Mouse (Mus musculus): ENCODE data around the gene Vmn2r89. TPM values are rescaled to one million over a fixed set of nuclear protein-coding genes. Genes with fewer than 3 reads are reported as not detected.

The Vmn2r89 gene
- total RNA-seq, 1 experiment = not detected

GRCm38 (mm10) chr14:51483671-51484070 lies 32.0 kb downstream of the Vmn2r89 start:
- Histone ChIP-seq H3K9ac (ENCODE audit: insufficient read depth, low read depth, low read length, poor library complexity, severe bottlenecking) (no peak overlapping the region), H3K4me3 (ENCODE audit: insufficient read depth in 1 of 2, low read depth in 1 of 2, low read length in 2 of 2, poor library complexity in 1 of 2, severe bottlenecking in 1 of 2) (no peak overlapping the region), H3K9me3 (ENCODE audit: control insufficient read depth, insufficient read depth, low read depth, low read length) (no peaks in the 10 kb centered on the region), H3K27ac (ENCODE audit: insufficient read depth, low read depth, low read length, poor library complexity, severe bottlenecking) (no peak overlapping the region), H3K4me1 (ENCODE audit: control insufficient read depth in 2 of 2, insufficient read depth in 2 of 2, low read length in 2 of 2, poor library complexity in 1 of 2) (no peaks in the 10 kb centered on the region), H3K36me3 (ENCODE audit: control insufficient read depth, insufficient read depth, low read length, poor library complexity, severe bottlenecking) (no peaks in the 10 kb centered on the region)
- no peak for DNase-seq (ENCODE audit: low read depth, low spot score)
- TF ChIP-seq MAFK (IDR thresholded peaks at IDR 0.05; ENCODE audit: insufficient read depth, low read depth, low read length) (no peak), HCFC1 (IDR thresholded peaks at IDR 0.05; ENCODE audit: borderline replicate concordance, insufficient read depth, low read length) (no peak), ZC3H11A (IDR thresholded peaks at IDR 0.05; ENCODE audit: borderline replicate concordance, low read depth, low read length) (no peak), CHD2 (IDR thresholded peaks at IDR 0.05; ENCODE audit: low read depth, low read length) (no peak), ZNF384 (IDR thresholded peaks at IDR 0.05; ENCODE audit: low read depth, low read length) (no peak)
- in situ Hi-C loops (cut with MboI; ENCODE audit: low sequenced_read_pairs in 2 of 2, unreplicated experiment in 2 of 2) = no loop called here

- in situ Hi-C loops (cut with MboI; ENCODE audit: low sequenced_read_pairs in 2 of 2, unreplicated experiment in 2 of 2) = no loop called here
- no peak overlapping the region for H3K9ac ChIP-seq (ENCODE audit: insufficient read depth, low read depth, low read length, poor library complexity, severe bottlenecking)
- H3K27ac ChIP-seq (ENCODE audit: insufficient read depth, low read depth, low read length, poor library complexity, severe bottlenecking) = no peak overlapping the region
- H3K9me3 ChIP-seq (ENCODE audit: control insufficient read depth, insufficient read depth, low read depth, low read length) = no peaks in the 10 kb centered on the region
- TF ChIP-seq HCFC1 (IDR thresholded peaks at IDR 0.05; ENCODE audit: borderline replicate concordance, insufficient read depth, low read length) (no peak), CHD2 (IDR thresholded peaks at IDR 0.05; ENCODE audit: low read depth, low read length) (no peak), MAFK (IDR thresholded peaks at IDR 0.05; ENCODE audit: insufficient read depth, low read depth, low read length) (no peak), ZC3H11A (IDR thresholded peaks at IDR 0.05; ENCODE audit: borderline replicate concordance, low read depth, low read length) (no peak), ZNF384 (IDR thresholded peaks at IDR 0.05; ENCODE audit: low read depth, low read length) (no peak)
- no peak overlapping the region for H3K4me3 ChIP-seq (ENCODE audit: insufficient read depth in 1 of 2, low read depth in 1 of 2, low read length in 2 of 2, poor library complexity in 1 of 2, severe bottlenecking in 1 of 2)
- no peaks in the 10 kb centered on the region for H3K36me3 ChIP-seq (ENCODE audit: control insufficient read depth, insufficient read depth, low read length, poor library complexity, severe bottlenecking)
- DNase-seq (ENCODE audit: low read depth, low spot score) = no peak
- no peaks in the 10 kb centered on the region for H3K4me1 ChIP-seq (ENCODE audit: control insufficient read depth in 2 of 2, insufficient read depth in 2 of 2, low read length in 2 of 2, poor library complexity in 1 of 2)
Observed at GRCm38 (mm10) chr14:51486111-51486510, 34.5 kb downstream of the Vmn2r89 start.

GRCm38 (mm10) chr14:51495781-51496180 lies 44.1 kb downstream of the Vmn2r89 start:
- H3K9me3 ChIP-seq (ENCODE audit: control insufficient read depth, insufficient read depth, low read depth, low read length) = no peaks in the 10 kb centered on the region
- DNase-seq (ENCODE audit: low read depth, low spot score) = no peak
- H3K9ac ChIP-seq (ENCODE audit: insufficient read depth, low read depth, low read length, poor library complexity, severe bottlenecking) = no peak overlapping the region
- H3K4me1 ChIP-seq (ENCODE audit: control insufficient read depth in 2 of 2, insufficient read depth in 2 of 2, low read length in 2 of 2, poor library complexity in 1 of 2) = no peaks in the 10 kb centered on the region
- in situ Hi-C loops (cut with MboI; ENCODE audit: low sequenced_read_pairs in 2 of 2, unreplicated experiment in 2 of 2) = no loop called here
- TF ChIP-seq ZNF384 (IDR thresholded peaks at IDR 0.05; ENCODE audit: low read depth, low read length) (no peak), CHD2 (IDR thresholded peaks at IDR 0.05; ENCODE audit: low read depth, low read length) (no peak), ZC3H11A (IDR thresholded peaks at IDR 0.05; ENCODE audit: borderline replicate concordance, low read depth, low read length) (no peak), MAFK (IDR thresholded peaks at IDR 0.05; ENCODE audit: insufficient read depth, low read depth, low read length) (no peak)
- no peak overlapping the region for H3K4me3 ChIP-seq (ENCODE audit: insufficient read depth in 1 of 2, low read depth in 1 of 2, low read length in 2 of 2, poor library complexity in 1 of 2, severe bottlenecking in 1 of 2)
- H3K27ac ChIP-seq (ENCODE audit: insufficient read depth, low read depth, low read length, poor library complexity, severe bottlenecking) = no peak overlapping the region
- H3K36me3 ChIP-seq (ENCODE audit: control insufficient read depth, insufficient read depth, low read length, poor library complexity, severe bottlenecking) = no peaks in the 10 kb centered on the region

GRCm38 (mm10) chr14:51496955-51497354 lies 45.3 kb downstream of the Vmn2r89 start:
- in situ Hi-C loops (cut with MboI; ENCODE audit: low sequenced_read_pairs in 2 of 2, unreplicated experiment in 2 of 2) = no loop called here
- no peak overlapping the region for H3K27ac ChIP-seq (ENCODE audit: insufficient read depth, low read depth, low read length, poor library complexity, severe bottlenecking)
- 0 out of 2 replicates have a peak, but pooled peaks have one; percentile 65 for TF ChIP-seq ZNF384 (IDR thresholded peaks at IDR 0.05; ENCODE audit: low read depth, low read length)
- no peak for TF ChIP-seq ZC3H11A (IDR thresholded peaks at IDR 0.05; ENCODE audit: borderline replicate concordance, low read depth, low read length)
- no peak overlapping the region for H3K4me3 ChIP-seq (ENCODE audit: insufficient read depth in 1 of 2, low read depth in 1 of 2, low read length in 2 of 2, poor library complexity in 1 of 2, severe bottlenecking in 1 of 2)
- DNase-seq (ENCODE audit: low read depth, low spot score) = no peak
- H3K9ac ChIP-seq (ENCODE audit: insufficient read depth, low read depth, low read length, poor library complexity, severe bottlenecking) = no peak overlapping the region
- no peaks in the 10 kb centered on the region for H3K4me1 ChIP-seq (ENCODE audit: control insufficient read depth in 2 of 2, insufficient read depth in 2 of 2, low read length in 2 of 2, poor library complexity in 1 of 2)
- no peaks in the 10 kb centered on the region for H3K36me3 ChIP-seq (ENCODE audit: control insufficient read depth, insufficient read depth, low read length, poor library complexity, severe bottlenecking)
- no peaks in the 10 kb centered on the region for H3K9me3 ChIP-seq (ENCODE audit: control insufficient read depth, insufficient read depth, low read depth, low read length)

- H3K9ac ChIP-seq (ENCODE audit: insufficient read depth, low read depth, low read length, poor library complexity, severe bottlenecking) = no peak overlapping the region
- DNase-seq (ENCODE audit: low read depth, low spot score) = no peak
- TF ChIP-seq ZNF384 (IDR thresholded peaks at IDR 0.05; ENCODE audit: low read depth, low read length) (0 out of 2 replicates have a peak, but pooled peaks have one; percentile 24), MAFK (IDR thresholded peaks at IDR 0.05; ENCODE audit: insufficient read depth, low read depth, low read length) (no peak)
- H3K27ac ChIP-seq (ENCODE audit: insufficient read depth, low read depth, low read length, poor library complexity, severe bottlenecking) = no peak overlapping the region
- H3K4me3 ChIP-seq (ENCODE audit: insufficient read depth in 1 of 2, low read depth in 1 of 2, low read length in 2 of 2, poor library complexity in 1 of 2, severe bottlenecking in 1 of 2) = no peak overlapping the region
- no peaks in the 10 kb centered on the region for H3K4me1 ChIP-seq (ENCODE audit: control insufficient read depth in 2 of 2, insufficient read depth in 2 of 2, low read length in 2 of 2, poor library complexity in 1 of 2)
- H3K36me3 ChIP-seq (ENCODE audit: control insufficient read depth, insufficient read depth, low read length, poor library complexity, severe bottlenecking) = no peaks in the 10 kb centered on the region
- in situ Hi-C loops (cut with MboI; ENCODE audit: low sequenced_read_pairs in 2 of 2, unreplicated experiment in 2 of 2) = no loop called here
- H3K9me3 ChIP-seq (ENCODE audit: control insufficient read depth, insufficient read depth, low read depth, low read length) = no peaks in the 10 kb centered on the region
Observed at GRCm38 (mm10) chr14:51497958-51498357, 46.3 kb downstream of the Vmn2r89 start.
